Mouse (Mus musculus): Measurements from ENCODE around the gene Nr6a1. TPM values are rescaled to one million over a fixed set of nuclear protein-coding genes. Genes with fewer than 3 reads are reported as not detected.

The Nr6a1 gene
- polyA plus RNA-seq, 1 experiment from 2014 or later, result 0.80 TPM

- no peaks in the 10 kb centered on the region for H3K9me3 ChIP-seq
- H3K4me3 ChIP-seq, result no peak overlapping the region
- 26% methylated on average over 4 of the region's 4 CpGs for WGBS
- H3K27me3 ChIP-seq, result no peaks in the 10 kb centered on the region
- ATAC-seq (ENCODE audit: low FRiP score, low read depth), result no peak
- no peak overlapping the region for H3K9ac ChIP-seq
- no peak overlapping the region for H3K4me2 ChIP-seq (replicated peaks)
- no peak overlapping the region for H3K27ac ChIP-seq
- peaks cover 4% of the 10 kb centered on the region; the same call in 1 of the 2 replicates for H3K4me1 ChIP-seq
- H3K36me3 ChIP-seq, result no peaks in the 10 kb centered on the region; the same call in 1 of the 2 replicates
Observed at GRCm38 (mm10) chr2:38914965-38915364, 12.5 kb downstream of the Nr6a1 start.

DNA sequence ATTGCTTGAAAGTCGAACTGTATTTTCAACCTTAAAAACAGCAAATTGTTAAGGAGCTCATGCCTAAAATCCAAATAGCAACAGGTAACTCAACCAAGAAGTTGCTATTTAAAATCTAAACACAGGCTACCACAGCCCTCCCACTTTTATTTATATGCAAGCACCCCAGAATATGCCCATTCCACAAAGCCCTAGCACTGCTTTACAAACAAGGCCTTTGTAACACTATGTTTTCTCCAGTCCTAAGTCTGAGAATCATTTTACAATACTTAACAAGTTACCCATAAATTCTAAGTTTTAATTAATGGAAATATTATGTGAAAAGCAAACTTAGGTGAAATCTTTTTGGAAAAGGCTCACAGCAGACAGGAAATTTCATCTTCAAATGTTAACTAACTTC is 13.0 kb downstream of the Nr6a1 start:
- Histone ChIP-seq H3K36me3 (no peaks in the 10 kb centered on the region; the same call in 1 of the 2 replicates), H3K4me2 (replicated peaks) (no peak overlapping the region), H3K4me1 (peaks cover 4% of the 10 kb centered on the region; the same call in 1 of the 2 replicates), H3K27me3 (no peaks in the 10 kb centered on the region), H3K9me3 (no peaks in the 10 kb centered on the region), H3K4me3 (no peak overlapping the region), H3K27ac (no peak overlapping the region), H3K9ac (no peak overlapping the region)
- no peak for ATAC-seq (ENCODE audit: low FRiP score, low read depth)
- WGBS, result 51% methylated on average over 1 of the region's 1 CpGs

GRCm38 (mm10) chr2:38908604-38909003 is 18.9 kb downstream of the Nr6a1 start:
- WGBS, result 61% methylated on average over 1 of the region's 1 CpGs
- no peak overlapping the region for H3K4me3 ChIP-seq
- ATAC-seq (ENCODE audit: low FRiP score, low read depth), result no peak
- no peak overlapping the region for H3K4me2 ChIP-seq (replicated peaks)
- H3K27ac ChIP-seq, result no peak overlapping the region
- no peaks in the 10 kb centered on the region for H3K9me3 ChIP-seq
- no peaks in the 10 kb centered on the region for H3K27me3 ChIP-seq
- no peaks in the 10 kb centered on the region for H3K36me3 ChIP-seq
- no peak overlapping the region for H3K9ac ChIP-seq
- 0 out of 2 replicates have a peak, but pooled peaks cover 5% of the 10 kb centered on the region for H3K4me1 ChIP-seq

DNA sequence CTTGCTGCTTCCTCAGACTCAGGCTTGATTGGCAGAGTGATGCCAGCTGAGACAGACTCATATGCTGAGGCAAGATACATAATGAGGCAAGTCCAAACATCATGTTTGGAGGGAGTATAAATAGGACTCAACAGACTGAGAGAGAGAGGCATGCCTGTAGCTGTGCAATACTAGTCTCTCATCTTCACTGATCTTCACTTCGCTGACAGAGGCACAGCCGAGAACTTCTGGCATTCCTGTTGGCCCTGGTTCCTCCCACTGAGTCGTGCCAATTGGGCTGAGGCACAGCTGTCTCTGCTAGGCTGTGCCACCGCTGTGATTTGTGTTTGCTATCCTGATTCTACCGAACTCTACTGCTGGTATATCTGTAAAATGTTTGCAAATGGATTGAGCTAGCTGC is 21.4 kb downstream of the Nr6a1 start:
- H3K4me3 ChIP-seq, result no peak overlapping the region
- no peaks in the 10 kb centered on the region for H3K9me3 ChIP-seq
- no peaks in the 10 kb centered on the region for H3K36me3 ChIP-seq
- no peaks in the 10 kb centered on the region for H3K27me3 ChIP-seq
- 0 out of 2 replicates have a peak, but pooled peaks cover 5% of the 10 kb centered on the region for H3K4me1 ChIP-seq
- H3K4me2 ChIP-seq (replicated peaks), result no peak overlapping the region
- no peak for ATAC-seq (ENCODE audit: low FRiP score, low read depth)
- H3K9ac ChIP-seq, result no peak overlapping the region
- no peak overlapping the region for H3K27ac ChIP-seq
- 72% methylated on average over 5 of the region's 5 CpGs for WGBS

GRCm38 (mm10) chr2:38904290-38904689 is 23.2 kb downstream of the Nr6a1 start:
- Histone ChIP-seq H3K4me2 (replicated peaks) (no peak overlapping the region), H3K9ac (no peak overlapping the region), H3K4me1 (0 out of 2 replicates have a peak, but pooled peaks cover 5% of the 10 kb centered on the region), H3K27me3 (no peaks in the 10 kb centered on the region), H3K36me3 (0 out of 2 replicates have a peak, but pooled peaks cover 5% of the 10 kb centered on the region), H3K27ac (no peak overlapping the region), H3K4me3 (no peak overlapping the region), H3K9me3 (no peaks in the 10 kb centered on the region)
- 85% methylated on average over 1 of the region's 1 CpGs for WGBS
- ATAC-seq (ENCODE audit: low FRiP score, low read depth), result no peak

DNA sequence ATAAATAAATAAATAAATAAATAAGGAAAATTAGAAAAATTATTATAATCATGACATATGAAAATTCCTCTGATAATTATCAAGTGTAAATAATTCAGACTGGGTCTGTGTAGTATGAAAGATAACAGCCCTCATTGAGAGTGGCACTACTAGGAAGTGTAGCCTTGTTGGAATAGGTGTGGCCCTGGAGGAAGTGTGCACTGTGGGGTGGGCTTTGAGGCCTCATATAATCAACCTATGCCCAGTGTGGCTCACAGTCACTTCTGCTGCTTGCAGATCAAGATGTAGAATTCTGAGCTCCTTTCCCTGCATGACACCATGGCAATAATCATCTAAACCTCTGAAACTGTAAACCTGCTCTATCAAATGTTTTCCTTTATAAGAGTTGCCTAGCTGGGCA is 24.6 kb downstream of the Nr6a1 start:
- H3K27ac ChIP-seq, result no peak overlapping the region
- no peak overlapping the region for H3K4me2 ChIP-seq (replicated peaks)
- H3K4me3 ChIP-seq, result no peak overlapping the region
- no peak overlapping the region for H3K9ac ChIP-seq
- H3K4me1 ChIP-seq, result 0 out of 2 replicates have a peak, but pooled peaks cover 5% of the 10 kb centered on the region
- H3K27me3 ChIP-seq, result no peaks in the 10 kb centered on the region
- H3K36me3 ChIP-seq, result peaks cover 5% of the 10 kb centered on the region; the same call in 1 of the 2 replicates
- H3K9me3 ChIP-seq, result no peaks in the 10 kb centered on the region
- ATAC-seq (ENCODE audit: low FRiP score, low read depth), result no peak

- Histone ChIP-seq H3K4me2 (replicated peaks) (no peak overlapping the region), H3K36me3 (peaks cover 58% of the 10 kb centered on the region), H3K9ac (no peak overlapping the region), H3K27me3 (no peaks in the 10 kb centered on the region), H3K9me3 (no peaks in the 10 kb centered on the region), H3K4me3 (no peak overlapping the region), H3K4me1 (0 out of 2 replicates have a peak, but pooled peaks cover 6% of the 10 kb centered on the region), H3K27ac (no peak overlapping the region)
- 44% methylated on average over 5 of the region's 5 CpGs for WGBS
- ATAC-seq (ENCODE audit: low FRiP score, low read depth), result no peak
Observed at GRCm38 (mm10) chr2:38880907-38881672, 46.4 kb downstream of the Nr6a1 start.

DNA sequence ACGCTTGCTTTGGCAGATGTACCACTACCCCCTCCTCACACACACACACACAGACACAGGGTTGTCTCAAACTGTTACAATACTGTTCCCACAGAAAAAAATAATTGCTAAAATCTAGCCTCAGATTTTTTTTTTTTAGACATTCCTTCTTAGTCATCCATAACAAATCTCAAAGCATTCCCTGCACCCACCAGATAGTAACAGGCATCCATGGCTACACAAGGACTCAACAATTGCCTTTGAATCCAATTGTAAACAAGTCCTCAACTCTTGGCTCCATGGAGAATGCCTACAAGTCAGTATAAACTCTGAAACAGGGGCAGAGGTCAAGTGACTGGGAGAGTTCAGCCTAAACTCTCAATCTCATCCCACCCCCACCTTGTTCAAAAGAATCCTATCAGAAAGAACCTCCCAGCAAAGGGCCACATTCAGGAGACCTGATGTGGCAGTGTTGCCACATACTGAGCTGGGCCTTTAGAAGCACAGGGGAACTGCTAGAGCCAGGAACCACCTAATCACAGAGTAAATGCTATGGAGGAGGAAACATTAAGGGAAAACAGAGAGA is 52.9 kb downstream of the Nr6a1 start:
- H3K4me1 ChIP-seq, result no peaks in the 10 kb centered on the region
- no peak overlapping the region for H3K27ac ChIP-seq
- peaks cover 64% of the 10 kb centered on the region for H3K36me3 ChIP-seq
- no peak overlapping the region for H3K9ac ChIP-seq
- H3K4me2 ChIP-seq (replicated peaks), result no peak overlapping the region
- H3K9me3 ChIP-seq, result no peaks in the 10 kb centered on the region
- no peak overlapping the region for H3K4me3 ChIP-seq
- 68% methylated on average over 1 of the region's 1 CpGs for WGBS
- ATAC-seq (ENCODE audit: low FRiP score, low read depth), result no peak
- no peaks in the 10 kb centered on the region for H3K27me3 ChIP-seq

DNA sequence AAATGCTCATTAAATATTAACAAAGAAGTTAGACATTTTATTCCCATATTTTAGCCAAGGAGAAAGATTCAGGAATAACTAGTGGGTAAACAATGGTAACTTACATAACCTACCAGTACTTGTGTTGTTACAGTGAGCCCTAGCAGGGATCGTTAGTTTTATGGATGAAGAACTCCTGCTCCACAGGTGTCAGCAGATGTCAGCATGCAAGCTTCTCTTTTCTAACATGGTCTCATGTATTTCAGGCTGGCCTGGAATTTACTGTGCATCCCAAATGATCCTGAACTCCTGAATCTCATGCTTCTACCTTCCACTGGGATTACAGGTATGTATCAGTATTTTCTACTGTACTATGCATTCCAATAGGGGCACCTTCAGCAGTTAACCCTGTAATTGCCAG is 54.8 kb downstream of the Nr6a1 start:
- H3K36me3 ChIP-seq, result peaks cover 55% of the 10 kb centered on the region
- no peaks in the 10 kb centered on the region for H3K27me3 ChIP-seq
- H3K4me2 ChIP-seq (replicated peaks), result no peak overlapping the region
- no peak overlapping the region for H3K9ac ChIP-seq
- H3K4me1 ChIP-seq, result no peaks in the 10 kb centered on the region
- no peak for ATAC-seq (ENCODE audit: low FRiP score, low read depth)
- no peaks in the 10 kb centered on the region for H3K9me3 ChIP-seq
- 46% methylated on average over 1 of the region's 1 CpGs for WGBS
- no peak overlapping the region for H3K27ac ChIP-seq
- H3K4me3 ChIP-seq, result no peak overlapping the region

DNA sequence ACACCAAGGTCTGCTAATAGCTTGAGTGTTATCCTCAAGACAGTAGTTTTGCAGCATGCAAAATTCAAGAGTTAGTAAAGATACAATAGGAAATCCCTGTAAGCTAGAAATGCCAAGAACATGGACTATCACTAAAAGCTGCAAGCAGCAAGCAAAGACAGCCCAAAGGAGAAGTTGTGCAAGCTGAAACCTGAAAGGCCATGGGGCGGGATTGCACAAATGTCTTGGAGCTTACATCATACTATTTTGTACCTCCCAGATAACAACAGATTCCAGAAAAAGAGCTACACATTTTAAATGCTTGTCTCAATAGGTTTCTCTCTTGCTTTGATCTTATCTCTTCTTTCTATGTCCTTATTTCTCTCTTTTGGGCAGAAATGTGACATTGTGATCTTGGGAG is 60.8 kb downstream of the Nr6a1 start:
- Histone ChIP-seq H3K4me3 (no peak overlapping the region), H3K9me3 (no peaks in the 10 kb centered on the region), H3K4me2 (replicated peaks) (no peak overlapping the region), H3K27ac (no peak overlapping the region), H3K27me3 (no peaks in the 10 kb centered on the region), H3K36me3 (peaks cover 43% of the 10 kb centered on the region), H3K9ac (no peak overlapping the region), H3K4me1 (no peaks in the 10 kb centered on the region)
- 87% methylated on average over 1 of the region's 1 CpGs for WGBS
- ATAC-seq (ENCODE audit: low FRiP score, low read depth), result no peak

DNA sequence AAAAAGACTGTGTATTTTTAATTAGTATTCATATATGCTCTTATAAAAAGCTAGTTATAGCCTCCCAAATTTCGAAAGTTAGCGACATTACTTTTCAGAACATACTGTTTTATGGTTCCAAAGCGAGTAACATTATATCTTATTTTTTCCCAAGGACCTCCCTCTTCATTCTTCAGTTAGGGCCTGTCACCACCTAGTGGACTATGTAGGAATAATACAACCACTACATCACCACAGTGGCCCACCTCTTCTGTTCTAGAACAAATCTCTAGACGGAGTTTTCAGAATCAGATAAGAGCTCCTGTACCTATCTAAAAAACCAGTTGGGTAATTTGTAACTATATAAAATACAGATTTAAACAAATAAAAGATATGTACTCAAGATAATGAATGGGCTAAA is 63.5 kb downstream of the Nr6a1 start:
- Histone ChIP-seq H3K27me3 (no peaks in the 10 kb centered on the region), H3K9ac (no peak overlapping the region), H3K4me3 (no peak overlapping the region), H3K4me1 (no peaks in the 10 kb centered on the region), H3K4me2 (replicated peaks) (no peak overlapping the region), H3K27ac (no peak overlapping the region), H3K36me3 (peaks cover 48% of the 10 kb centered on the region), H3K9me3 (no peaks in the 10 kb centered on the region)
- ATAC-seq (ENCODE audit: low FRiP score, low read depth), result no peak
- WGBS, result 53% methylated on average over 4 of the region's 4 CpGs

DNA sequence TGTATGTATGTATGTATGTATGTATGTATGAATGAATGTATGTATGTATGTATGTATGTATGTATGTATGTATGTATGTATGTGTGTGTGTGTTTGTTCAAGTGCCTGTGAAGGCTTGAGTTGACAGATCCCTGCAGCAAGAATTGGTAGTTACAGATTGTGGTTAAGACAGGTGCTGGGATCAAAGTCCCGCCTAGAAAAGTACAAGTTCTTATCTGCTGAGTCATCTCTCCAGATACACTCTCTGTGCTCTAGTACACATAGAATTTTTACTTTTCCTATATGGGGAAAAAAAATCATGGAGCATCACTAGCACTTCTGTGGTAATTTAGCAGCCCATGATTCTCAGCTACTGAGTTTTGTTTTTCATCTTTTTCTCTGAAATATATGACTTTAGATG is 75.7 kb downstream of the Nr6a1 start:
- Histone ChIP-seq H3K4me1 (no peaks in the 10 kb centered on the region), H3K27ac (no peak overlapping the region), H3K4me2 (replicated peaks) (no peak overlapping the region), H3K27me3 (no peaks in the 10 kb centered on the region), H3K9me3 (no peaks in the 10 kb centered on the region), H3K4me3 (no peak overlapping the region), H3K36me3 (peaks cover 54% of the 10 kb centered on the region), H3K9ac (no peak overlapping the region)
- no peak for ATAC-seq (ENCODE audit: low FRiP score, low read depth)
- 71% methylated on average over 1 of the region's 1 CpGs for WGBS
